Comparison of ENCODE assay signal across 6 mouse cellular contexts in the genomic region with DNA sequence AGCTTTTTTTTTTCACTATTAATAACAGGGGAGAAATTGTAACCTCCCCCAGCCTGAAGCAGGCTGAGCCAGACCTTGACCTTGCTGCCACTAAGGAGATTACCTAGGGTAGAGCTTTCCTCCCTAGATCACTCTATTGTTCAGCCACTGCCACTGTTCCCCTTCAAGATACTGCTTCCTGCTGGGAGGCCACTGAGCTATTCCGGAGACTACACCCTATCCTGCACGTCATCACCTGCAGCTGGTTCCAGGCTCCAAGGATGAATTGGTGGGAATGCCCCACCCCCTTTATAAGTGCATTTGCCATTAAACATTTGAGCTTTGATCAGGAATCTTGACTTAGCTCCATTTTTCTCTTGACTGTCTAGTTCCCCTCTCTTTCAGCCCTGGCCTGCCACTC.
DNase-seq lines count a peak whose midpoint lies in the region; ATAC-seq lines count a peak whose summit lies in the region.
"Not testable (repeated sequence)": the region's sequence is repeated elsewhere in the genome, so short reads cannot be mapped to it uniquely, and the experiment has no call there.

No protein-coding gene starts in this region.

- DNase-seq in ES-CJ7 (ENCODE audit: low read depth, low spot score) (peak; percentile 42), R1 (ENCODE audit: low read depth, low spot score) (peak; percentile 73)
- peak; percentile 90 for DNase-seq in heart, adult 11 months
- DNase-seq in hindbrain, embryonic 10.5 days (ENCODE audit: low spot score); midbrain, embryonic 11.5 days (ENCODE audit: low spot score, missing footprints): not testable (repeated sequence)

- 39% methylated on average over 2 of the region's 2 CpGs for WGBS in hindbrain, embryonic 10.5 days
- 6% methylated on average over 2 of the region's 2 CpGs for WGBS in midbrain, embryonic 11.5 days

- not testable (repeated sequence) for H3K4me3 ChIP-seq in brown adipose tissue, adult 24 weeks (ENCODE audit: insufficient read depth, low read depth, low read length); hindbrain, embryonic 10.5 days; midbrain, embryonic 11.5 days (ENCODE audit: low read depth, low read length)

- H3K36me3 ChIP-seq in hindbrain, embryonic 10.5 days; midbrain, embryonic 11.5 days (ENCODE audit: control insufficient read depth, insufficient read depth, low read length): not testable (repeated sequence)

- not testable (repeated sequence) for H3K4me2 ChIP-seq in midbrain, embryonic 11.5 days

- not testable (repeated sequence) for H3K9me3 ChIP-seq in hindbrain, embryonic 10.5 days; midbrain, embryonic 11.5 days (ENCODE audit: control insufficient read depth, low read length)

- not testable (repeated sequence) for ATAC-seq in midbrain, embryonic 11.5 days (ENCODE audit: low FRiP score)

- H3K27me3 ChIP-seq in hindbrain, embryonic 10.5 days (ENCODE audit: insufficient read depth, poor library complexity, severe bottlenecking); midbrain, embryonic 11.5 days (ENCODE audit: control insufficient read depth, insufficient read depth, low read length): not testable (repeated sequence)

- not testable (repeated sequence) for H3K4me1 ChIP-seq in brown adipose tissue, adult 24 weeks (ENCODE audit: control insufficient read depth, insufficient read depth, insufficient read length, low read length); midbrain, embryonic 11.5 days (ENCODE audit: control insufficient read depth, insufficient read depth, low read length)
- H3K4me1 ChIP-seq in hindbrain, embryonic 10.5 days (replicated peaks) = peaks cover 10% of the 10 kb centered on the region; the same call in 1 of the 2 replicates

- peak overlapping the region; percentile 93 for H3K27ac ChIP-seq in brown adipose tissue, adult 24 weeks (replicated peaks; ENCODE audit: low read depth, low read length)
- peak overlapping the region; percentile 53; the same call in 1 of the 2 replicates for H3K27ac ChIP-seq in hindbrain, embryonic 10.5 days
- peak overlapping the region; percentile 59 for H3K27ac ChIP-seq in midbrain, embryonic 11.5 days (ENCODE audit: low read depth, low read length)

- H3K9ac ChIP-seq in midbrain, embryonic 11.5 days (ENCODE audit: low read length) = not testable (repeated sequence)
